Mouse (Mus musculus): Measurements from ENCODE around the gene Slfn9.

DNA sequence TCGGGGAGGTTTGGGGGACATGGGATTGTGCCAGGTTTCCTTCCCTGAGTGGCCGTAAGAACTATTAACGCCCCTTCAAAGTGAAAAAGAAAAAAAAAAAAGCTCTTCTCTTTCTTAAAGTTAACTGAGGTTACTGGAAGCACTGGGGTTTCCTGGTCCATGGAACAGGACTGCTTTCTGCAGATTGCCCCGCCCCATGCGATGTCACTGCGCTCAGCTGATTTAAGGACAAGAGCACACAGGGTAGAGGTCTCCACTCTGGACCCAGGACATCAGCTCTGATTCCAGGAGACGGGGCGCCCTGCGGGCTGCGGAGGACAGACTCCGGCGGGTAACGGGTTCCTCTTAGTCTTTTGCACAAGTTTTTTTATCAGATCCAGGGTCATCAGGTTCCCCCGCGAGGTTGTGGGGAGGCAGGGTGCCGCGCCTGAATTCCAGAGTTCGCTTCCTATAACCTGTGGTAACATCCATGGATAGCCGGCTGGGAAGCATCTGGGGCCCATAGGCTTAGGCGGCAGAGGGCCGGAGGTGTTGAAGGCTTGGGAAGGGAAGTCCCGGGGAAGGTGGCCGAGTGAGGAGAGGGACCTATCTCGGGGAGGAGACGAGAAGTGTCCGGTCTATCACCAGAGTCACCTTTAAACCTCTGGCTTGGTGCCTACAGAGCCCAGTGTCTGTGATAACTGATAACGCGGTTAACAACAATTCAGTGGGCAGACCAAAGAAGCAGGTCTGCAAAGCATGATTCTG is 39.6 kb downstream of the Slfn9 start:
- TF ChIP-seq EP300 (optimal IDR thresholded peaks at IDR 0.05) (no peak), CTCF (IDR thresholded peaks at IDR 0.05; ENCODE audit: low read depth) (no peak)
